Mouse (Mus musculus) kidney, embryonic 16.5 days (tissue): ENCODE data around the gene Lhx8. TPM values are rescaled to one million over a fixed set of nuclear protein-coding genes. Genes with fewer than 3 reads are reported as not detected.

Experiments
- ATAC-seq: fragments of 200-750 bp; cut with Nextera tagmentation; 2 replicates; pipeline ENCODE4 v1.8.0; 2017; ENCODE audit warnings: moderate TSS enrichment; ENCODE audit not compliant: low FRiP score, low TSS enrichment
- H3K27ac ChIP-seq: fragments of 300-500 bp; sonication (generic); 2 replicates; pipeline ENCODE4 v1.5.1; 2014; ENCODE audit warnings: low read length
- H3K27me3 ChIP-seq: fragments of 300-500 bp; sonication (generic); 2 replicates; pipeline ENCODE4 v1.6.1; 2014; ENCODE audit warnings: low read length, control low read depth, mixed read lengths; ENCODE audit not compliant: insufficient read depth
- H3K36me3 ChIP-seq: fragments of 300-500 bp; sonication (generic); 2 replicates; pipeline ENCODE4 v1.6.1; 2014; ENCODE audit warnings: low read length, control low read depth, mixed read lengths; ENCODE audit not compliant: insufficient read depth
- H3K4me1 ChIP-seq: fragments of 300-500 bp; sonication (generic); 2 replicates; pipeline ENCODE4 v1.6.1; 2014; ENCODE audit warnings: low read length, control low read depth, mixed read lengths; ENCODE audit not compliant: insufficient read depth
- H3K4me2 ChIP-seq: fragments of 300-500 bp; sonication (generic); replicated peaks from 2 replicates; pipeline ENCODE4 v1.6.1; 2014; ENCODE audit warnings: low read depth, low read length
- H3K4me3 ChIP-seq: fragments of 300-500 bp; sonication (generic); 2 replicates; pipeline ENCODE4 v1.5.1; 2014; ENCODE audit warnings: mild to moderate bottlenecking, low read length
- H3K9ac ChIP-seq: fragments of 300-500 bp; sonication (generic); replicated peaks from 2 replicates; pipeline ENCODE4 v1.6.1; 2014; ENCODE audit warnings: low read length
- H3K9me3 ChIP-seq: fragments of 300-500 bp; sonication (generic); 2 replicates; pipeline ENCODE4 v1.6.1; 2016; ENCODE audit warnings: low read length, control low read depth
- WGBS: fragments of 180-500 bp; shearing (Covaris S2); extraction: QIAGEN DNeasy Blood & Tissue Kit; methylation state at CpG from one replicate; pipeline ENCODE4 v1.1.7; 2014; 5-methylcytosine and 5-hydroxymethylcytosine counted together
- polyA plus RNA-seq: library from polyadenylated mRNA; unstranded; fragments of >200 nt; fragmentation: Nextera tagmentation; extraction: Ambion mirVana; gene quantifications from 2 replicates; pipeline ENCODE4 v1.2.1, GENCODE M21; 2015

Lhx8 gene
- 0.20 TPM in 1 of 2 replicates, not detected in the other for polyA plus RNA-seq

GRCm38 (mm10) chr3:154330181-154331002, at the start of gene Lhx8:
TSS of gene Lhx8 (minus strand) at chr3:154330659.
- Histone ChIP-seq H3K27me3 (peaks cover 93% of the 10 kb centered on the region), H3K4me2 (peak within 1 kb of the TSS; percentile 21; the same call in 1 of the 2 replicates), H3K36me3 (no peaks in the 10 kb centered on the region), H3K4me3 (peak within 1 kb of the TSS; percentile 23), H3K4me1 (peaks cover 19% of the 10 kb centered on the region), H3K9ac (no peak within 1 kb of the TSS), H3K27ac (no peak within 1 kb of the TSS), H3K9me3 (no peaks in the 10 kb centered on the region)
- ATAC-seq = 0 out of 2 replicates have a peak, but pooled peaks have one; percentile 11
- WGBS = 1% methylated on average over 28 of the region's 28 CpGs

GRCm38 (mm10) chr3:154373536-154373935, 43.1 kb upstream of the Lhx8 start:
- Histone ChIP-seq H3K27me3 (no peaks in the 10 kb centered on the region), H3K27ac (no peak overlapping the region), H3K36me3 (no peaks in the 10 kb centered on the region), H3K4me3 (no peak overlapping the region), H3K4me1 (no peaks in the 10 kb centered on the region), H3K4me2 (no peak overlapping the region), H3K9ac (no peak overlapping the region), H3K9me3 (no peaks in the 10 kb centered on the region)
- WGBS = 81% methylated on average over 5 of the region's 5 CpGs
- ATAC-seq = no peak

- no peak overlapping the region for H3K9ac ChIP-seq
- no peak overlapping the region for H3K4me2 ChIP-seq
- H3K27ac ChIP-seq = no peak overlapping the region
- no peaks in the 10 kb centered on the region for H3K4me1 ChIP-seq
- peak; percentile 57 for ATAC-seq
- H3K9me3 ChIP-seq = no peaks in the 10 kb centered on the region
- H3K4me3 ChIP-seq = no peak overlapping the region
- no peaks in the 10 kb centered on the region for H3K36me3 ChIP-seq
- no peaks in the 10 kb centered on the region for H3K27me3 ChIP-seq
These were observed 42.2 kb upstream of the Lhx8 start for GRCm38 (mm10) chr3:154372688-154373087.

- no peak for ATAC-seq
- WGBS = 57% methylated on average over 3 of the region's 3 CpGs
- no peaks in the 10 kb centered on the region for H3K36me3 ChIP-seq
These were observed 36.9 kb upstream of the Lhx8 start for GRCm38 (mm10) chr3:154367327-154367726.

GRCm38 (mm10) chr3:154364604-154365209, 34.2 kb upstream of the Lhx8 start:
- H3K4me3 ChIP-seq = no peak overlapping the region
- H3K27me3 ChIP-seq = no peaks in the 10 kb centered on the region
- H3K9me3 ChIP-seq = no peaks in the 10 kb centered on the region; the same call in 1 of the 2 replicates
- WGBS = 19% methylated on average over 10 of the region's 10 CpGs
- H3K4me2 ChIP-seq = peak overlapping the region; percentile 15; the same call in 1 of the 2 replicates
- no peaks in the 10 kb centered on the region for H3K36me3 ChIP-seq
- no peak overlapping the region for H3K27ac ChIP-seq
- no peaks in the 10 kb centered on the region for H3K4me1 ChIP-seq
- peak; percentile 88 for ATAC-seq
- no peak overlapping the region for H3K9ac ChIP-seq

More at GRCm38 (mm10) chr3:154367327-154367726, 36.9 kb upstream of the Lhx8 start:
- no peak overlapping the region for H3K9ac ChIP-seq
- no peak overlapping the region for H3K4me3 ChIP-seq
- H3K27ac ChIP-seq = no peak overlapping the region
- H3K27me3 ChIP-seq = no peaks in the 10 kb centered on the region
- no peaks in the 10 kb centered on the region for H3K9me3 ChIP-seq
- H3K4me1 ChIP-seq = no peaks in the 10 kb centered on the region
- H3K4me2 ChIP-seq = no peak overlapping the region

- ATAC-seq = no peak
- H3K4me1 ChIP-seq = no peaks in the 10 kb centered on the region
- 38% methylated on average over 9 of the region's 9 CpGs for WGBS
- H3K9ac ChIP-seq = no peak overlapping the region
- H3K27me3 ChIP-seq = no peaks in the 10 kb centered on the region
- H3K4me2 ChIP-seq = no peak overlapping the region
- H3K36me3 ChIP-seq = no peaks in the 10 kb centered on the region
- H3K4me3 ChIP-seq = no peak overlapping the region
- no peak overlapping the region for H3K27ac ChIP-seq
- H3K9me3 ChIP-seq = no peaks in the 10 kb centered on the region; the same call in 1 of the 2 replicates
These were observed 33.0 kb upstream of the Lhx8 start for GRCm38 (mm10) chr3:154363507-154363906.

- Histone ChIP-seq H3K9me3 (no peaks in the 10 kb centered on the region; the same call in 1 of the 2 replicates), H3K27ac (no peak overlapping the region), H3K4me2 (no peak overlapping the region), H3K4me1 (no peaks in the 10 kb centered on the region), H3K36me3 (no peaks in the 10 kb centered on the region), H3K9ac (no peak overlapping the region), H3K4me3 (no peak overlapping the region), H3K27me3 (no peaks in the 10 kb centered on the region)
- ATAC-seq = no peak
- WGBS = 71% methylated on average over 2 of the region's 2 CpGs
These were observed 28.8 kb upstream of the Lhx8 start for GRCm38 (mm10) chr3:154359231-154359630.

- H3K4me2 ChIP-seq = no peak overlapping the region
- H3K4me3 ChIP-seq = no peak overlapping the region
- no peaks in the 10 kb centered on the region for H3K36me3 ChIP-seq
- no peak for ATAC-seq
- H3K9ac ChIP-seq = no peak overlapping the region
- H3K27ac ChIP-seq = no peak overlapping the region
- WGBS = 74% methylated on average over 13 of the region's 13 CpGs
- H3K9me3 ChIP-seq = no peaks in the 10 kb centered on the region
- H3K27me3 ChIP-seq = peaks cover 33% of the 10 kb centered on the region
- no peaks in the 10 kb centered on the region for H3K4me1 ChIP-seq
These were observed 9.9 kb upstream of the Lhx8 start for GRCm38 (mm10) chr3:154340294-154340914.

GRCm38 (mm10) chr3:154339649-154340260, 9.3 kb upstream of the Lhx8 start:
- H3K27ac ChIP-seq = no peak overlapping the region
- H3K9me3 ChIP-seq = no peaks in the 10 kb centered on the region
- no peaks in the 10 kb centered on the region for H3K4me1 ChIP-seq
- no peak overlapping the region for H3K9ac ChIP-seq
- no peak overlapping the region for H3K4me2 ChIP-seq
- WGBS = 90% methylated on average over 17 of the region's 17 CpGs
- H3K27me3 ChIP-seq = peaks cover 39% of the 10 kb centered on the region
- no peaks in the 10 kb centered on the region for H3K36me3 ChIP-seq
- H3K4me3 ChIP-seq = no peak overlapping the region
- ATAC-seq = no peak
